18 mouse cellular contexts compared by ENCODE assay signal in genomic region chr19:34568988-34569895, GRCm38 (mm10). TPM values are rescaled to one million over a fixed set of nuclear protein-coding genes. Genes with fewer than 3 reads are reported as not detected.
DNase-seq lines count a peak whose midpoint lies in the region; ATAC-seq and TF ChIP-seq lines count a peak whose summit lies in the region.
"Had no signal": no experiment of that assay in that cellular context is flagged by ENCODE, and none has a peak within 500 bp of the region (broad histone marks: within the 10 kb centered on the region; RNA-seq: fewer than 3 reads in every experiment).

No protein-coding gene starts in this region.

- H3K36me3 ChIP-seq in heart, adult 2 months (ENCODE audit: control insufficient read depth, insufficient read depth, low read length), result peaks cover 8% of the 10 kb centered on the region
- H3K36me3 ChIP-seq in heart, embryonic 10.5 days, result peaks cover 3% of the 10 kb centered on the region; the same call in 1 of the 2 replicates
- H3K36me3 ChIP-seq in liver, postnatal 0 days (replicated peaks; ENCODE audit: insufficient read depth, low read length), result 0 out of 2 replicates have a peak, but pooled peaks cover 4% of the 10 kb centered on the region
- H3K36me3 ChIP-seq in liver, embryonic 12.5 days, result 0 out of 2 replicates have a peak, but pooled peaks cover 2% of the 10 kb centered on the region
- peaks cover 20% of the 10 kb centered on the region for H3K36me3 ChIP-seq in macrophage (ENCODE audit: inconsistent target)
- H3K36me3 ChIP-seq: forebrain, embryonic 10.5 days; liver, embryonic 13.5 days; neural tube, embryonic 12.5 days had no signal

- 0 out of 2 replicates have a peak, but pooled peaks have one; percentile 18 for TF ChIP-seq EP300 in heart, adult 2 months (IDR thresholded peaks at IDR 0.05; ENCODE audit: insufficient read depth, low read depth, low read length)
- no peak for TF ChIP-seq EP300 in liver, postnatal 0 days (IDR thresholded peaks at IDR 0.05; ENCODE audit: low read depth)

- H3K79me2 ChIP-seq in heart, adult 2 months (replicated peaks; ENCODE audit: control insufficient read depth, insufficient read depth, low read length), result no peaks in the 10 kb centered on the region
- peaks cover 63% of the 10 kb centered on the region for H3K79me2 ChIP-seq in macrophage (ENCODE audit: inconsistent target)

- H3K4me3 ChIP-seq in heart, adult 2 months, result no peak overlapping the region
- no peak overlapping the region for H3K4me3 ChIP-seq in heart, embryonic 10.5 days
- no peak overlapping the region for H3K4me3 ChIP-seq in liver, postnatal 0 days (ENCODE audit: low read depth, low read length)
- H3K4me3 ChIP-seq in liver, embryonic 12.5 days, result no peak overlapping the region
- no peak overlapping the region for H3K4me3 ChIP-seq in macrophage (ENCODE audit: inconsistent target)
- H3K4me3 ChIP-seq: forebrain, embryonic 10.5 days; liver, embryonic 13.5 days; neural tube, embryonic 12.5 days had no signal

- DNase-seq in heart, adult 2 months, result peak in 1 of 2 experiments; percentile 25
- no peak for DNase-seq in heart, embryonic 10.5 days (ENCODE audit: low spot score)
- DNase-seq in liver, postnatal 0 days, result no peak
- peak; percentile 47 to 60 for DNase-seq in kidney, postnatal 36 days
- no peak for DNase-seq in T-cell, adult 2 months (ENCODE audit: low spot score)
- DNase-seq in thymus, postnatal 25 days, result no peak
- DNase-seq: adrenal gland, adult 8-10 months; cerebellum, adult 8-10 months; liver, embryonic 13.5 days; right cerebral cortex, postnatal 25 days had no signal

- H3K27me3 ChIP-seq in heart, adult 2 months (ENCODE audit: control insufficient read depth, insufficient read depth, low read length), result no peaks in the 10 kb centered on the region
- H3K27me3 ChIP-seq in heart, embryonic 10.5 days (ENCODE audit: insufficient read depth, poor library complexity, severe bottlenecking), result no peaks in the 10 kb centered on the region
- no peaks in the 10 kb centered on the region for H3K27me3 ChIP-seq in liver, postnatal 0 days (ENCODE audit: insufficient read depth, low read length)
- no peaks in the 10 kb centered on the region for H3K27me3 ChIP-seq in liver, embryonic 12.5 days (replicated peaks)
- H3K27me3 ChIP-seq: liver, embryonic 13.5 days; megakaryocyte, embryonic 14.5 days; neural tube, embryonic 12.5 days had no signal

- TF ChIP-seq CTCF in heart, adult 2 months (IDR thresholded peaks at IDR 0.05), result no peak
- no peak for TF ChIP-seq CTCF in liver, postnatal 0 days (IDR thresholded peaks at IDR 0.05; ENCODE audit: low read depth)

- peak overlapping the region; percentile 57; the same call in 1 of the 2 replicates for H3K9ac ChIP-seq in heart, adult 2 months (ENCODE audit: low read depth, low read length)
- H3K9ac ChIP-seq in liver, postnatal 0 days (replicated peaks), result no peak overlapping the region
- H3K9ac ChIP-seq in liver, embryonic 12.5 days, result no peak overlapping the region
- H3K9ac ChIP-seq: liver, embryonic 13.5 days; neural tube, embryonic 12.5 days had no signal

- no peaks in the 10 kb centered on the region for H3K9me3 ChIP-seq in heart, embryonic 10.5 days
- no peaks in the 10 kb centered on the region for H3K9me3 ChIP-seq in liver, postnatal 0 days (ENCODE audit: low read length)
- no peaks in the 10 kb centered on the region for H3K9me3 ChIP-seq in liver, embryonic 12.5 days (replicated peaks)
- H3K9me3 ChIP-seq: forebrain, embryonic 10.5 days; liver, embryonic 13.5 days; megakaryocyte, embryonic 14.5 days; neural tube, embryonic 12.5 days had no signal

- peak overlapping the region; percentile 36; the same call in 1 of the 2 replicates for H3K27ac ChIP-seq in heart, adult 2 months
- no peak overlapping the region for H3K27ac ChIP-seq in heart, embryonic 10.5 days
- 0 out of 2 replicates have a peak overlapping the region, but pooled peaks have one; percentile 31 for H3K27ac ChIP-seq in liver, postnatal 0 days (ENCODE audit: low read depth)
- H3K27ac ChIP-seq in liver, embryonic 12.5 days, result no peak overlapping the region
- peak overlapping the region; percentile 29 for H3K27ac ChIP-seq in macrophage
- H3K27ac ChIP-seq: forebrain, embryonic 10.5 days; hindbrain, postnatal 0 days; liver, embryonic 13.5 days; neural tube, embryonic 12.5 days had no signal

- 62% methylated on average over 7 of the region's 7 CpGs for WGBS in heart, adult 2 months
- 84% methylated on average over 7 of the region's 7 CpGs for WGBS in heart, embryonic 10.5 days
- 67% methylated on average over 7 of the region's 7 CpGs for WGBS in liver, postnatal 0 days (ENCODE audit: insufficient replicate concordance)
- WGBS in liver, embryonic 12.5 days (ENCODE audit: insufficient replicate concordance), result 57% methylated on average over 7 of the region's 7 CpGs
- WGBS in macrophage (ENCODE audit: missing documents), result 95% methylated on average over 7 of the region's 7 CpGs

- H3K4me1 ChIP-seq in heart, adult 2 months (ENCODE audit: control insufficient read depth, insufficient read depth, low read length), result peaks cover 10% of the 10 kb centered on the region
- H3K4me1 ChIP-seq in heart, embryonic 10.5 days, result peaks cover 9% of the 10 kb centered on the region; the same call in 1 of the 2 replicates
- no peaks in the 10 kb centered on the region for H3K4me1 ChIP-seq in liver, postnatal 0 days (ENCODE audit: insufficient read depth)
- 0 out of 2 replicates have a peak, but pooled peaks cover 5% of the 10 kb centered on the region for H3K4me1 ChIP-seq in liver, embryonic 12.5 days
- H3K4me1 ChIP-seq: liver, embryonic 13.5 days; neural tube, embryonic 12.5 days had no signal

- no peak for TF ChIP-seq POLR2A in heart, adult 2 months (IDR thresholded peaks at IDR 0.05; ENCODE audit: insufficient read depth, low read depth, low read length)

- no peak overlapping the region for H3K4me2 ChIP-seq in liver, postnatal 0 days (ENCODE audit: low read depth, low read length)
- no peak overlapping the region for H3K4me2 ChIP-seq in liver, embryonic 12.5 days
- H3K4me2 ChIP-seq: liver, embryonic 13.5 days; neural tube, embryonic 12.5 days had no signal

- intact Hi-C loops in heart, adult 2 months (cut with DNase I), result no loop called here

- no peak for ATAC-seq in liver, postnatal 0 days
- no peak for ATAC-seq in liver, embryonic 12.5 days
- ATAC-seq: midbrain, embryonic 16.5 days had no signal

RNA-seq across cellular contexts. Expression of gene Ifit3, which starts 14.1 kb away (rescaled TPM):
- total RNA-seq in heart, adult 2 months (2021), result 1 to 10 TPM; 3.7 to 4.4 TPM
- 2.9 and 7.6 TPM in 2 replicates for polyA plus RNA-seq in heart, adult 2 months (2012; rRNA removed)
- 0.16 and 0.21 TPM in 2 replicates for polyA plus RNA-seq in heart, embryonic 10.5 days (2016; fragmentation: Nextera tagmentation; extraction: Ambion mirVana)
- 10.1 and 11.7 TPM in 2 replicates for polyA plus RNA-seq in liver, postnatal 0 days (2015; fragmentation: Nextera tagmentation; extraction: Ambion mirVana)
- polyA plus RNA-seq in liver, embryonic 12.5 days (2016; fragmentation: Nextera tagmentation; extraction: Ambion mirVana), result 0.60 and 0.69 TPM in 2 replicates
- 1,000 to 10,000 TPM in 5 of 26 experiments, 100 to 1,000 TPM in 14, 10 to 100 TPM in 7; 56.4 to 1,330 (median 558) TPM for total RNA-seq in macrophage (2018; cell fraction: chromatin; rRNA removed)
- total RNA-seq in macrophage (2018; cell fraction: cytosol; rRNA removed), result 1,000 to 10,000 TPM in 13 of 26 experiments, 100 to 1,000 TPM in 13; 197 to 2,399 (median 937) TPM
- 1,000 to 10,000 TPM in 13 of 26 experiments, 100 to 1,000 TPM in 12, 10 to 100 TPM in 1; 99.6 to 2,418 (median 1,000) TPM for total RNA-seq in macrophage (2018; cell fraction: nucleus; rRNA removed)
- polyA plus RNA-seq in macrophage (2018), result 215 to 762 TPM (median 269 TPM) in 3 replicates

RNA-seq across cellular contexts. Expression of gene Ifit2, which starts 18.7 kb away (rescaled TPM):
- 1 to 10 TPM; 3.4 to 4.2 TPM for total RNA-seq in heart, adult 2 months (2021)
- 1.8 and 5.3 TPM in 2 replicates for polyA plus RNA-seq in heart, adult 2 months (2012; rRNA removed)
- polyA plus RNA-seq in heart, embryonic 10.5 days (2016; fragmentation: Nextera tagmentation; extraction: Ambion mirVana), result 4.7 and 5.3 TPM in 2 replicates
- 3.5 and 3.7 TPM in 2 replicates for polyA plus RNA-seq in liver, postnatal 0 days (2015; fragmentation: Nextera tagmentation; extraction: Ambion mirVana)
- 2.9 and 3.1 TPM in 2 replicates for polyA plus RNA-seq in liver, embryonic 12.5 days (2016; fragmentation: Nextera tagmentation; extraction: Ambion mirVana)
- total RNA-seq in macrophage (2018; cell fraction: chromatin; rRNA removed), result 1,000 to 10,000 TPM in 6 of 26 experiments, 100 to 1,000 TPM in 12, 10 to 100 TPM in 8; 30.4 to 2,097 (median 579) TPM
- 1,000 to 10,000 TPM in 14 of 26 experiments, 100 to 1,000 TPM in 12; 225 to 3,895 (median 1,756) TPM for total RNA-seq in macrophage (2018; cell fraction: cytosol; rRNA removed)
- total RNA-seq in macrophage (2018; cell fraction: nucleus; rRNA removed), result 1,000 to 10,000 TPM in 16 of 26 experiments, 100 to 1,000 TPM in 9, 10 to 100 TPM in 1; 77.5 to 3,890 (median 2,245) TPM
- 92.3 to 757 TPM (median 307 TPM) in 3 replicates for polyA plus RNA-seq in macrophage (2018)

RNA-seq across cellular contexts. Expression of gene Ifit1bl1, which starts 32.5 kb away (rescaled TPM):
- 1 to 10 TPM; 1.5 to 1.8 TPM for total RNA-seq in heart, adult 2 months (2021)
- polyA plus RNA-seq in heart, adult 2 months (2012; rRNA removed), result 1.3 and 2.8 TPM in 2 replicates
- polyA plus RNA-seq in heart, embryonic 10.5 days (2016; fragmentation: Nextera tagmentation; extraction: Ambion mirVana), result 0.94 and 1.1 TPM in 2 replicates
- polyA plus RNA-seq in liver, postnatal 0 days (2015; fragmentation: Nextera tagmentation; extraction: Ambion mirVana), result 0.75 TPM in 2 replicates
- polyA plus RNA-seq in liver, embryonic 12.5 days (2016; fragmentation: Nextera tagmentation; extraction: Ambion mirVana), result 0.07 and 0.08 TPM in 2 replicates
- 10 to 100 TPM in 14 of 26 experiments, 1 to 10 TPM in 3, under 1 TPM in 6, not detected in 3; 0.38 to 79.7 (median 17.9) TPM for total RNA-seq in macrophage (2018; cell fraction: chromatin; rRNA removed)
- total RNA-seq in macrophage (2018; cell fraction: cytosol; rRNA removed), result 100 to 1,000 TPM in 13 of 26 experiments, 10 to 100 TPM in 4, 1 to 10 TPM in 9; 4.7 to 597 (median 84.5) TPM
- total RNA-seq in macrophage (2018; cell fraction: nucleus; rRNA removed), result 100 to 1,000 TPM in 13 of 26 experiments, 10 to 100 TPM in 2, 1 to 10 TPM in 11; 1.0 to 406 (median 63.2) TPM
- polyA plus RNA-seq in macrophage (2018), result 5.2 to 71.8 TPM (median 6.7 TPM) in 3 replicates

RNA-seq across cellular contexts. Expression of gene Ifit3b, which starts 38.5 kb away (rescaled TPM):
- 1 to 10 TPM; 1.2 to 1.4 TPM for total RNA-seq in heart, adult 2 months (2021)
- 0.90 and 2.4 TPM in 2 replicates for polyA plus RNA-seq in heart, adult 2 months (2012; rRNA removed)
- 0.07 TPM in 1 of 2 replicates, not detected in the other for polyA plus RNA-seq in heart, embryonic 10.5 days (2016; fragmentation: Nextera tagmentation; extraction: Ambion mirVana)
- polyA plus RNA-seq in liver, postnatal 0 days (2015; fragmentation: Nextera tagmentation; extraction: Ambion mirVana), result 2.2 and 2.7 TPM in 2 replicates
- polyA plus RNA-seq in liver, embryonic 12.5 days (2016; fragmentation: Nextera tagmentation; extraction: Ambion mirVana), result 0.14 TPM in 1 of 2 replicates, not detected in the other
- total RNA-seq in macrophage (2018; cell fraction: chromatin; rRNA removed), result 10 to 100 TPM in 18 of 26 experiments, 1 to 10 TPM in 8; 1.6 to 98.6 (median 29.8) TPM
- 100 to 1,000 TPM in 14 of 26 experiments, 10 to 100 TPM in 12; 26.4 to 491 (median 133) TPM for total RNA-seq in macrophage (2018; cell fraction: cytosol; rRNA removed)
- total RNA-seq in macrophage (2018; cell fraction: nucleus; rRNA removed), result 100 to 1,000 TPM in 13 of 26 experiments, 10 to 100 TPM in 12, 1 to 10 TPM in 1; 8.7 to 374 (median 106) TPM
- polyA plus RNA-seq in macrophage (2018), result 29.7 to 123 TPM (median 34.2 TPM) in 3 replicates
- polyA plus RNA-seq: embryonic facial prominence, embryonic 14.5 days; forebrain, embryonic 10.5 days had no signal

RNA-seq across cellular contexts. Expression of gene Lipa, which starts 42.0 kb away (rescaled TPM):
- total RNA-seq in heart, adult 2 months (2021), result 10 to 100 TPM; 24.9 to 25.1 TPM
- polyA plus RNA-seq in heart, adult 2 months (2012; rRNA removed), result 18.8 and 30.9 TPM in 2 replicates
- polyA plus RNA-seq in heart, embryonic 10.5 days (2016; fragmentation: Nextera tagmentation; extraction: Ambion mirVana), result 32.3 and 39.3 TPM in 2 replicates
- 139 and 144 TPM in 2 replicates for polyA plus RNA-seq in liver, postnatal 0 days (2015; fragmentation: Nextera tagmentation; extraction: Ambion mirVana)
- 33.4 and 35.0 TPM in 2 replicates for polyA plus RNA-seq in liver, embryonic 12.5 days (2016; fragmentation: Nextera tagmentation; extraction: Ambion mirVana)
- 100 to 1,000 TPM in 15 of 26 experiments, 10 to 100 TPM in 11; 33.8 to 485 (median 111) TPM for total RNA-seq in macrophage (2018; cell fraction: chromatin; rRNA removed)
- total RNA-seq in macrophage (2018; cell fraction: cytosol; rRNA removed), result 1,000 to 10,000 TPM in 4 of 26 experiments, 100 to 1,000 TPM in 22; 457 to 1,368 (median 726) TPM
- 1,000 to 10,000 TPM in 3 of 26 experiments, 100 to 1,000 TPM in 23; 198 to 1,229 (median 648) TPM for total RNA-seq in macrophage (2018; cell fraction: nucleus; rRNA removed)
- 951 to 1,428 TPM (median 1,047 TPM) in 3 replicates for polyA plus RNA-seq in macrophage (2018)

Comparison
In these comparisons a context has a peak if more than half of its experiments do, and no peak if none do; other contexts are left out.
1. H3K27ac ChIP-seq: peak in heart, adult 2 months (single experiment), liver, postnatal 0 days (single experiment) and macrophage (single experiment); none in heart, embryonic 10.5 days (single experiment) and liver, embryonic 12.5 days (single experiment).
2. DNase-seq: peak in kidney, postnatal 36 days (2 of 2); none in heart, embryonic 10.5 days (single experiment), liver, postnatal 0 days (single experiment), T-cell, adult 2 months (single experiment) and thymus, postnatal 25 days (single experiment).
3. RNA of gene Ifit3, which starts 14.1 kb away (polyA plus RNA-seq): 215 to 762 TPM in macrophage; 10.1 to 11.7 TPM in liver, postnatal 0 days, 2.9 to 7.6 TPM in heart, adult 2 months, 0.60 to 0.69 TPM in liver, embryonic 12.5 days and 0.16 to 0.21 TPM in heart, embryonic 10.5 days; every median in the first group is over 10 times any median in the second.
4. RNA of gene Ifit2, which starts 18.7 kb away (polyA plus RNA-seq): 92.3 to 757 TPM in macrophage; 4.7 to 5.3 TPM in heart, embryonic 10.5 days, 3.5 to 3.7 TPM in liver, postnatal 0 days, 2.9 to 3.1 TPM in liver, embryonic 12.5 days and 1.8 to 5.3 TPM in heart, adult 2 months; every median in the first group is over 10 times any median in the second.